Mouse (Mus musculus) cerebellum, postnatal 10 days (tissue): Measurements from ENCODE around the gene 3110082J24Rik.
"Not testable (repeated sequence)": the region's sequence is repeated elsewhere in the genome, so short reads cannot be mapped to it uniquely, and the experiment has no call there.

Experiments used
- DNase-seq, 2 experiments: peaks; one replicate each; pipeline ENCODE4 v3.0.0; 2021; ENCODE audit warnings: mixed read lengths in 2 of 2

Gene 3110082J24Rik

GRCm38 (mm10) chr5:30071677-30072076, 34.2 kb downstream of the 3110082J24Rik start:
- DNase-seq, result no peak

- no peak for DNase-seq
These were observed 38.2 kb downstream of the 3110082J24Rik start for GRCm38 (mm10) chr5:30067726-30068125.

- not testable (repeated sequence) for DNase-seq
These were observed 46.3 kb downstream of the 3110082J24Rik start for GRCm38 (mm10) chr5:30059607-30060006.

DNA sequence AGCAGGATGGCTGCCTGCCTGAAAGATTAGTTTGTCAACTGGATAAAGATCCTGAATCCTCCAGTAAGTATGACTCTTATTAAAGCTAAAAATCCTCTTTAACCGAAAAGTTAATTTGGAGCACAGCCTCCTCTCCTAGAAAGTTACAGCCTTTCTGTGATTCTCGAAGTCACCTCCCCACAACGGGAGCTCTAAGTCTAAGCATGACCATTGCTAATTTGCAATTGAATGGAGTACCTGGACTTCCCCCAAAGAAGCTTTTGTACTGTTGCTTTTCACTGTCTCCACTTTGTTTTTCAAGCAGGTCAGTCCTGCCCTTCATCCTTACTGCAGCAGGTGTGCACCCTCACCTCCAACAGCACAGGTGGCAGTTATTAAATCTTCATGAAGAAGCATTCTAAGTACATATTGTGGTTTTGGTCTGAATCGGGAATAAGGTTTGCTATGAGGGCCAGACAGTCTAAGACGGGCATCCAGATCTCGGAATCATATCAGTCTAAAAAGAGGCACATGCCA, 47.6 kb downstream of the 3110082J24Rik start:
- DNase-seq, result no peak
